Mouse (Mus musculus): ENCODE results near the gene Fbxo44.

Fbxo44 gene

DNA sequence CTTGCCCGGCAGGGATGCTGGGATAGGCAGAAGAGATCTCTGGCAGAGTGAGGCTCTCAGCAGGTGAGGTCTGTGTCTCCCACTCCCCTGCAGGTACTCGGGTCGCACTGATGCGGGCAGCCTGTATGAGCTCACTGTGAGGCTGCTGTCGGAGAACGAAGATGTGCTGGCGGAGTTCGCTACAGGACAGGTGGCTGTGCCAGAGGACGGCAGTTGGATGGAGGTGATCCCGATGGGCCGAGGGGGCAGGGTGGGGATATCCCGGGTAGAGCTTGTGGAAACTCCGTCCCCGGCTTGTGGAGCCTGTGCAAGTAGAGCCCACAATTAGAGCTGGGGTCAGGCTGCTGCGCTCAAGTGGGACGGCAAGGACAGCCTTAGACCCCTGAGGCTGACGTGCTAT, 5.3 kb upstream of the Fbxo44 start:
- no peak for DNase-seq (ENCODE audit: low spot score in 2 of 2)

DNA sequence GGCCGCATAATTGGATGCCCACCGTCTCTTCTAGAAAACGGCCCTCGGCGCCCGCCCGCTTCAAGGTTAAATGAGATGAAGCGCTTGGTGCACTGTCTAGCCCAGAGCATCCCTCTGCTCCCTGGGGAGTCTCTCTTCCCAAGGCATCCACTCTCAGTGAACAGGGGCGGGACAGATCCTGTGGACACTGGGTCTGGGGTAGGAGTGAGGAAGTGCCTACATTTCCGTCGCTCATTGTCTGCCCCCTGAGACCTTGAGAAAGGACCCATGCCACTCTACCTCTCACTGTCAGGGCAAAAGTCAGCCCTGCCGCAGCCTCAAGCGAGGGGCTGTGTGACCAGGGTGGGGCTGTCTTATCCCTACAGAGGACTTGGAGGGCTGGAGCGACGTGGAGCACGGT, 4.2 kb upstream of the Fbxo44 start:
- no peak for DNase-seq (ENCODE audit: low spot score in 2 of 2)

DNA sequence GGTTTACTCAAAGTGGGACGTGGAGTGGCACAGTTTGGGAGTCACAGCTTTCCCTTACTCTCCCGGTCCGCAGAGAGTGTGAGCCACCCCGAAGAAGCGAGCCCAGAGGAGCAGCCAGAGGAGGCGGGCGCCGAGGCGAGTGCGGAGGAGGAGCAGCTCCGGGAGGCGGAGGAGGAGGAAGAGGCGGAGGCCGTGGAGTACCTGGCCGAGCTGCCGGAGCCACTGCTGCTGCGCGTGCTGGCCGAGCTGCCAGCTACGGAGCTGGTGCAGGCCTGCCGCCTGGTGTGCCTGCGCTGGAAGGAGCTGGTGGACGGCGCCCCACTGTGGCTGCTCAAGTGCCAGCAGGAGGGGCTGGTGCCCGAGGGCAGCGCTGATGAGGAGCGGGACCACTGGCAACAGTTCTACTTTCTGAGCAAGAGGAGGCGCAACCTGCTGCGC, 3.7 kb upstream of the Fbxo44 start:
- DNase-seq (ENCODE audit: low spot score in 2 of 2) = peak; percentile 71 to 79

DNA sequence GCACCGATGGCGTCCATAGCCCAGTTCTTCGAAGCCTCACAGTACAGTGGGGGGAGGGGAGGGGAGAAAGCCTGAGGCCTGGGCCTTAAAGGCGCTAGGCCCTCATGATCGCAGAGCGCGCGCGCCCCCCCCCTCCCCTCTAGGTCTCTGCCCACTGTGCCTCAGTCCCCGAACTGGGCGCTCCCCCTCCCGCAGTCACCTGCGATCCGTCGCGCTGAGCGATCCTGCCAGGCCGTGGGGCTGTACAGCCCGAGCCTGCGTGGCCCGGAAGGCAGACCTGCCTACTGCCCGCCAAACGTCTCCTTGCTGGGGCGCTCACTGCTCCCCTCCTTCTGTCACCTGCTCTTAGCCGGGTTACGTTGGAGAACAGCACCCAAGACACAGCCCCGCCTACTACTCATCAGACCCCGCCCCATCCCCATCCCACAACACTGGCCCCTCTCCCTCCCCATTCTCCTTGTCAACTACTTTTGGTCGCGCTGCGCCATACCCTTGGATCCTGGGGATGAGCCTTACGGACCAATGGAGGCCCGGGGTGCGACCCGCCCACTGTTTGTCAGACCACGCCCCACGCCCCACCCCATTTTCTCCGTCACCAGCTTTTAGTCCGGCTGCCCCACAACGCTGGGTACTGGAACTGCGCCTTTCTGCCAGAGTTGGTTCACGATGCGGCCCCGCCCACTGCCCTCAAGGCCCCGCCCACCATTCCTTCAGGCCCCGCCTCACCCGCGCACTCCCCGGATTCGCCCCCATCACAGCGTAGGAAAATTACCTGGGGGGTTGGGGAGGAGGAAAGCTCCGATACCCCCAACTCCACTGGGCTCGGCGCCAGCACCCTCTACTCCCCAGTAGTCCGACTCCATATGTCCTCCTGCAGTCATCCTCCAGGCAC, 492 bp downstream of the Fbxo44 start:
- peak; percentile 87 to 92 for DNase-seq (ENCODE audit: low spot score in 2 of 2)

- no peak for DNase-seq (ENCODE audit: low spot score in 2 of 2)
These were observed 1.6 kb downstream of the Fbxo44 start for GRCm38 (mm10) chr4:148158436-148159348.

DNA sequence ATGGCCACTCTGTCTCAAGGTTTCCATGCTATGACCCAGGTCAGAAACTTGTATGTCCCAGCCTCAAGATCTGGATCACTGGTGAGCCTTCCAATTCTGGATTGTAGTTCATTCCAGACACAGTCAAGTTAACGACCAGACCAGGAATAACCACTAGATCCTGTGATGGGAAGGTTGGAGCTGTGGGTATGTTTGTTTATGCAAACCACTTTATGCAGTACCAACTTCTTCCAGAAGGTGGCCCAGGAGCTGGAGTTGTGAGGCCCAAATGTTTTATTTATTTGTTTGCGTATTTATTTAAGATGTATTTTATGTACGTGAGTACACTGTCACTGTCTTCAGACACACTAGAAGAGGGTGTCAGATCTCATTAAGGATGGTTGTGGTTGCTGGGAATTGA, 5.3 kb downstream of the Fbxo44 start:
- DNase-seq (ENCODE audit: low spot score in 2 of 2) = peak in 1 of 2 experiments; percentile 34

DNA sequence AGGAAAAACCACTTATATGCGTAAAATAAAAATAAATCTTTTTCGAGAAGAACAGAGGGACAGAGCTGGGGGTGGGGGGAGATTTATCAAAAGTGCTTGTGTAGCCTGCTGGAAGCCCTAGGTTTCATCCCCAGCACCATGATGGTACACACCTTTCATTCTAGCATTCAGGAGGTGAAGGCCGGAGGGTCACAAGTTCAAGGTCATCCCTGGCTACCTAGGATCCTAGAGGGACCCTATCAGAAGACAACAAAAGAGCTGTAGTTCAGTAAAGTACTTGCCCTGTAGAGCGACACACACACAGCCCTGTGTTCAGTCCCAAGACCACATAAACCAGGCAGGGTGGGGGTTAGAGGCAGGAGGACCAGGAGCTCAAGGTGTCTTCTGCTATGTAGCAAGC, 6.3 kb downstream of the Fbxo44 start:
- no peak for DNase-seq (ENCODE audit: low spot score in 2 of 2)

DNA sequence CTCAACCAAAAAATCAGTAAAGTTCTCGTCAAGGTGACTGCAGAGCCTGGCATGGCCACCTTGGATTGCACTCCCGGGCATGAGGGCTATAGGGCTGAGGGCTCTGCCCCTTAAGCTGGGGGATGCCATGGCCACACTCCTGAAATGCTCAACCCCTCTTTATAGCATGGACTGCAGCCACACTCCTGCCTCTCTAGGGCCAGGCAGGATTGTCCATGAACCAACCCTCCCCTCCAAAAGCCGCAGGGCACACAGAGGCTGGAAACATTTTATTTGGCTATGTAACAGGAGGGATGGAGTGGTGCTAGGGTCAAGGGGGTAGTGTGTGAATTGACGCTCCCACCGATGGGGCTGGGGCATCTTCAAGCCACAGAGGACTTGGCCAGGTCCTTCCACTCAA, 7.7 kb downstream of the Fbxo44 start:
- no peak for DNase-seq (ENCODE audit: low spot score in 2 of 2)

GRCm38 (mm10) chr4:148151267-148152168, 8.8 kb downstream of the Fbxo44 start, which contains the start of gene Fbxo6:
TSS of gene Fbxo6 (minus strand) at chr4:148152140.
- peak; percentile 82 to 85 for DNase-seq (ENCODE audit: low spot score in 2 of 2)

DNA sequence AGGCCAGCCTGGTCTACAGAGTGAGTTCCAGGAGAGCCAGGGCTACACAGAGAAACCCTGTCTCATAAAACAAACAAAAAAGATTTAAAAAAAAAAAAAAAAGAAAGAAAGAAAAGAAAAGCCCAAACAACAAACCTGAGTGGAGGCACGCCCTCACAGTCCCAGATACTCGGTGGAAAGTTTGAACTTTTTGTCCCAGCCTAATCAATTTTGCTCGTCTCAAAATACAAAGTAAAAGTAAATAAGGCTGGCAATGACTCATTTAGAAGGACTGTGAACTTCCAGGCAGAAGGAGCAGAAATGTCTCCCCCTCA, 9.4 kb downstream of the Fbxo44 start:
- no peak for DNase-seq (ENCODE audit: low spot score in 2 of 2)

DNA sequence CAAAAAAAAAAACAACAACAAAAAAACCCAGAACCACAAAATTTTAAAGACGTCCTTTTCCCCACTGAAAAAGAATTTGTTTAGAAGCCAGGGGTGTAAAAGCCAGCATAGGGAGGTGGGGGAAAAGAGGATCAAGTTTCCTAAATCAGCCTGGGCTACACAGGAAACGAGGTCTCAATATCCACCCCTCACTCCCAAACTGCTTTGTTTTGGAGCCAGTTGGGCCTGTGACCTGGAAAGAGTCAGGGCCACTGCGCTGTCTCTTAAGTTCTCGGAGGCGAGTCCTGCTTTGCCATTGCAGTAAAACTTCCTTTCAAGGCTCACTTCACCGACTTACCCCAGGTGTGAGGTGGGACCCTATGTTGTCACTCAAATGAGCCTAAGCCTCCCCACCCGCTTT, 10.0 kb downstream of the Fbxo44 start:
- no peak for DNase-seq (ENCODE audit: low spot score in 2 of 2)

DNA sequence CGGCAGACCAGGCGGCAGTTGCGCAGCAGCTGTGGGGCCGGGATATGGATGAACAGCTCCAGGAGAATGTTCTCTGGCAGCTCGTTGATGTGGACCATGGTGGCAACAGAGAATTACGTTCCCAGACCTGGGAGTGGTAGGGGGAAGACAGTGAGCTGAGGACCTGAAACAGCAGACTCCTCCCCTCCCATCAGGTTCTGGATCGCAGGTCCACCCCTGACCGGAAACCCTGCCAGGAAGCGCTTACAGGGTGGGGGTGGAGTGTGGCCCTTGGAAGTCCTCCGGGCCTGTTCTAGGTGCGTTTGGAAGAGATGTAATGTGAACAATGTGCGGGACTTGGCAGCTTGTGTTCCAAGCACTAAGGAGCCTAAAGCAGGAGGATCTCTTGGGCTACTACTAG, 10.7 kb downstream of the Fbxo44 start:
- DNase-seq (ENCODE audit: low spot score in 2 of 2) = no peak

GRCm38 (mm10) chr4:148147714-148148113, 12.6 kb downstream of the Fbxo44 start:
- DNase-seq (ENCODE audit: low spot score in 2 of 2) = no peak

- DNase-seq (ENCODE audit: low spot score in 2 of 2) = no peak
These were observed 16.6 kb downstream of the Fbxo44 start for GRCm38 (mm10) chr4:148143721-148144120.

GRCm38 (mm10) chr4:148140098-148141011, 19.9 kb downstream of the Fbxo44 start:
- peak; percentile 94 to 95 for DNase-seq (ENCODE audit: low spot score in 2 of 2)

DNA sequence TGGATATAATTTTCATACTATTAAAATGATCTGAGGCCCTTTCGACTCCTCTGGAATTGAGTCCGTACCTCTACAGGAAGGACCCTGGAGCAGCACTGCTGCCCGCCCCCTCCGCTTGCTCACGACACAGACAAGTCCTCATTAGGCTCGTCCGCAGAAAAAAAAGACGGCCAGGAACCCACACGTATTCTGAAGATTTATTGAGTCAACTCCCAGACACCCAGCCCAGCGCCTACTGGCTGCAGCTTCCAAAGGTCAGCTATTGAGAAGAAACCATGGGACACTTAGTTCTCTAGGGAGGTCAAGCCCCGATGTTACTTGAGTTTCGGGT, 20.6 kb downstream of the Fbxo44 start:
- no peak for DNase-seq (ENCODE audit: low spot score in 2 of 2)

GRCm38 (mm10) chr4:148137503-148137902, 22.8 kb downstream of the Fbxo44 start:
- no peak for DNase-seq (ENCODE audit: low spot score in 2 of 2)

GRCm38 (mm10) chr4:148134988-148135387, 25.3 kb downstream of the Fbxo44 start:
- DNase-seq (ENCODE audit: low spot score in 2 of 2) = no peak

DNA sequence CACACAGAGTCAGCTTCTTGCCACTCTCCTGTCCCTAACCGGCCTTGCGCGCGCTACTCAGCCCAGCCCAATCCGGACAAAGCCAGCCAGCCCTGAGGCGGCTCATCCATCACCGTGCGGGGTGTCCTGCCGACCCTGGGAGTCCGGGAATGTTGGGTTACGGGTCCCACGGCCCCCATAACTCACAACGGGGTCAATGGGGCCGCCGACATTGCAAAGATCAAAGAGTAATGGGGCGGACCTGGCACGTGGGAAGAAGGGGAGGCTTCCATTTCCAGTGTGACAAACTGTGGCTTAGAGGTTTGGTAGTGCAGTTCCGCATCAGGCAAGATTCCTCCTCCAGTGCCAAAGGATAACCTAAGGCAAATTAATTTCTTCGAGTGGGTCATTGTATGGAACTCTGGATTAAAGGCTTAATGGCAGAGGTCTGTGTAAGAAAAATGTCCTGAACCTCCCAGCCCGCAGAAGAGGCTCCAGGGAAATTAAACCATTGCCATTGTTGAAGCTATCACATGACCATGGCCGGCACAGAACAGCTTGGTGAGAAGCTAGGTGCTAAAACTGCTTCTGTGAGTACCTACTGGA, 28.7 kb downstream of the Fbxo44 start:
- DNase-seq (ENCODE audit: low spot score in 2 of 2) = no peak

Measured in natural killer cell, adult 2 months (primary cell).